Mouse (Mus musculus) kidney, postnatal 0 days (tissue): ENCODE results near the gene Tmtc2. TPM values are rescaled to one million over a fixed set of nuclear protein-coding genes. Genes with fewer than 3 reads are reported as not detected.

ENCODE experiments used
- ATAC-seq: fragments of 200-750 bp; cut with Nextera tagmentation; replicated peaks from 2 replicates; pipeline ENCODE4 v1.8.0; 2017; ENCODE audit warnings: low read depth, moderate number of reproducible peaks, moderate TSS enrichment, moderate library complexity; ENCODE audit not compliant: low FRiP score
- DNase-seq: peaks from one replicate; pipeline ENCODE4 v3.0.0-alpha.2; 2016; ENCODE audit warnings: low spot score
- H3K27ac ChIP-seq: fragments of 300-500 bp; sonication (generic); 2 replicates; pipeline ENCODE4 v1.5.1; 2014; ENCODE audit warnings: mild to moderate bottlenecking
- H3K27me3 ChIP-seq: fragments of 300-500 bp; sonication (generic); 2 replicates; pipeline ENCODE4 v1.6.1; 2014; ENCODE audit warnings: low read length, mixed read lengths; ENCODE audit not compliant: insufficient read depth
- H3K36me3 ChIP-seq: fragments of 300-500 bp; sonication (generic); 2 replicates; pipeline ENCODE4 v1.6.1; 2014; ENCODE audit warnings: low read length, mixed read lengths; ENCODE audit not compliant: insufficient read depth
- H3K4me1 ChIP-seq: fragments of 300-500 bp; sonication (generic); replicated peaks from 2 replicates; pipeline ENCODE4 v1.6.1; 2014; ENCODE audit warnings: antibody characterized with exemption, low read length, mixed read lengths; ENCODE audit not compliant: insufficient read depth
- H3K4me2 ChIP-seq: fragments of 300-500 bp; sonication (generic); 2 replicates; pipeline ENCODE4 v1.6.1; 2014; ENCODE audit warnings: mild to moderate bottlenecking, low read length, moderate library complexity, mixed read lengths
- H3K4me3 ChIP-seq: fragments of 300-500 bp; sonication (generic); replicated peaks from 2 replicates; pipeline ENCODE4 v1.5.1; 2014; ENCODE audit warnings: low read depth, low read length
- H3K9ac ChIP-seq: fragments of 300-500 bp; sonication (generic); 2 replicates; pipeline ENCODE4 v1.6.1; 2014; ENCODE audit warnings: low read depth, low read length
- H3K9me3 ChIP-seq: fragments of 300-500 bp; sonication (generic); replicated peaks from 2 replicates; pipeline ENCODE4 v1.6.1; 2016; ENCODE audit warnings: low read length, inconsistent platforms, mixed read lengths
- CTCF ChIP-seq: IDR thresholded peaks from 2 replicates; pipeline ENCODE4 v1.5.1; 2016; ENCODE audit warnings: antibody characterized with exemption, low read depth, mild to moderate bottlenecking, moderate library complexity
- WGBS: fragments of 180-500 bp; shearing (Covaris S2); extraction: QIAGEN DNeasy Blood & Tissue Kit; methylation state at CpG from one replicate; pipeline ENCODE4 v1.1.7; 2014; 5-methylcytosine and 5-hydroxymethylcytosine counted together
- polyA plus RNA-seq: library from polyadenylated mRNA; unstranded; fragments of >200 nt; fragmentation: Nextera tagmentation; extraction: Ambion mirVana; gene quantifications from 2 replicates; pipeline ENCODE4 v1.2.1, GENCODE M21; 2015

Tmtc2 gene
- polyA plus RNA-seq, 1 experiment from 2014 or later: 5.2 TPM

- no peak for ATAC-seq
- peak; percentile 36 for DNase-seq
Measured at GRCm38 (mm10) chr10:105399316-105399715, 174.9 kb downstream of the Tmtc2 start.

GRCm38 (mm10) chr10:105384065-105384464 lies 190.2 kb downstream of the Tmtc2 start:
- no peak for TF ChIP-seq CTCF
- no peak overlapping the region for H3K27ac ChIP-seq
- DNase-seq (peak; percentile 36), ATAC-seq (no peak)
- no peak overlapping the region for H3K9ac ChIP-seq
- H3K4me2 ChIP-seq: no peak overlapping the region
- H3K4me1 ChIP-seq: no peaks in the 10 kb centered on the region
- WGBS: 63% methylated on average over 4 of the region's 4 CpGs
- H3K4me3 ChIP-seq: no peak overlapping the region
- H3K9me3 ChIP-seq: no peaks in the 10 kb centered on the region
- no peaks in the 10 kb centered on the region for H3K27me3 ChIP-seq
- no peaks in the 10 kb centered on the region for H3K36me3 ChIP-seq

More at GRCm38 (mm10) chr10:105399316-105399715, 174.9 kb downstream of the Tmtc2 start:
- Histone ChIP-seq H3K27me3 (no peaks in the 10 kb centered on the region), H3K27ac (no peak overlapping the region), H3K9ac (no peak overlapping the region), H3K9me3 (no peaks in the 10 kb centered on the region), H3K36me3 (no peaks in the 10 kb centered on the region), H3K4me1 (no peaks in the 10 kb centered on the region), H3K4me3 (no peak overlapping the region), H3K4me2 (no peak overlapping the region)
- WGBS: 61% methylated on average over 5 of the region's 5 CpGs
- TF ChIP-seq CTCF: peak; percentile 20; the same call in 1 of the 2 replicates

- Histone ChIP-seq H3K4me3 (no peak overlapping the region), H3K4me1 (no peaks in the 10 kb centered on the region), H3K9me3 (no peaks in the 10 kb centered on the region), H3K27ac (no peak overlapping the region), H3K36me3 (no peaks in the 10 kb centered on the region), H3K4me2 (no peak overlapping the region), H3K9ac (no peak overlapping the region), H3K27me3 (no peaks in the 10 kb centered on the region)
- ATAC-seq: no peak
- TF ChIP-seq CTCF: no peak
- WGBS: 91% methylated on average over 1 of the region's 1 CpGs
- no peak for DNase-seq
Measured at GRCm38 (mm10) chr10:105381705-105382104, 192.5 kb downstream of the Tmtc2 start.

GRCm38 (mm10) chr10:105381202-105381601 lies 193.0 kb downstream of the Tmtc2 start:
- H3K27me3 ChIP-seq: no peaks in the 10 kb centered on the region
- ATAC-seq (no peak), DNase-seq (peak; percentile 22)
- no peak overlapping the region for H3K4me3 ChIP-seq
- no peak overlapping the region for H3K4me2 ChIP-seq
- H3K27ac ChIP-seq: no peak overlapping the region
- no peak overlapping the region for H3K9ac ChIP-seq
- H3K36me3 ChIP-seq: no peaks in the 10 kb centered on the region
- WGBS: 54% methylated on average over 5 of the region's 5 CpGs
- no peaks in the 10 kb centered on the region for H3K9me3 ChIP-seq
- no peak for TF ChIP-seq CTCF
- no peaks in the 10 kb centered on the region for H3K4me1 ChIP-seq

GRCm38 (mm10) chr10:105380584-105380983 lies 193.7 kb downstream of the Tmtc2 start:
- H3K4me1 ChIP-seq: no peaks in the 10 kb centered on the region
- H3K27ac ChIP-seq: no peak overlapping the region
- H3K9me3 ChIP-seq: no peaks in the 10 kb centered on the region
- no peak overlapping the region for H3K4me2 ChIP-seq
- 40% methylated on average over 7 of the region's 7 CpGs for WGBS
- no peaks in the 10 kb centered on the region for H3K36me3 ChIP-seq
- H3K9ac ChIP-seq: no peak overlapping the region
- no peaks in the 10 kb centered on the region for H3K27me3 ChIP-seq
- H3K4me3 ChIP-seq: no peak overlapping the region
- DNase-seq (peak; percentile 35), ATAC-seq (no peak)
- no peak for TF ChIP-seq CTCF

- no peaks in the 10 kb centered on the region for H3K27me3 ChIP-seq
- 96% methylated on average over 2 of the region's 2 CpGs for WGBS
- no peak overlapping the region for H3K4me2 ChIP-seq
- no peak for DNase-seq
- H3K4me1 ChIP-seq: no peaks in the 10 kb centered on the region
- H3K36me3 ChIP-seq: no peaks in the 10 kb centered on the region
- no peak for ATAC-seq
- no peak for TF ChIP-seq CTCF
- H3K9me3 ChIP-seq: no peaks in the 10 kb centered on the region
- no peak overlapping the region for H3K9ac ChIP-seq
- no peak overlapping the region for H3K27ac ChIP-seq
- no peak overlapping the region for H3K4me3 ChIP-seq
Measured at GRCm38 (mm10) chr10:105377711-105378110, 196.5 kb downstream of the Tmtc2 start.

- Histone ChIP-seq H3K4me2 (no peak overlapping the region), H3K27me3 (no peaks in the 10 kb centered on the region), H3K4me3 (no peak overlapping the region), H3K36me3 (no peaks in the 10 kb centered on the region), H3K27ac (no peak overlapping the region), H3K4me1 (no peaks in the 10 kb centered on the region), H3K9ac (no peak overlapping the region), H3K9me3 (no peaks in the 10 kb centered on the region)
- DNase-seq: no peak
- no peak for ATAC-seq
- TF ChIP-seq CTCF: peak; percentile 45; the same call in 1 of the 2 replicates
- WGBS: 96% methylated on average over 8 of the region's 8 CpGs
Measured at GRCm38 (mm10) chr10:105373265-105373664, 201.0 kb downstream of the Tmtc2 start.
